ENCODE assay signal across 9 mouse cellular contexts in genomic region chr1:136570298-136570653, GRCm38 (mm10). TPM values are rescaled to one million over a fixed set of nuclear protein-coding genes. Genes with fewer than 3 reads are reported as not detected.
DNase-seq lines count a peak whose midpoint lies in the region; ATAC-seq and TF ChIP-seq lines count a peak whose summit lies in the region.
"Had no signal": no experiment of that assay in that cellular context is flagged by ENCODE, and none has a peak within 500 bp of the region (broad histone marks: within the 10 kb centered on the region; RNA-seq: fewer than 3 reads in every experiment).

No protein-coding gene starts in this region.

- 14% methylated on average over 13 of the region's 13 CpGs for WGBS in heart, postnatal 0 days
- WGBS in forebrain, embryonic 12.5 days = 13% methylated on average over 13 of the region's 13 CpGs
- WGBS in neural tube, embryonic 15.5 days = 12% methylated on average over 13 of the region's 13 CpGs

- no peak for ATAC-seq in heart, postnatal 0 days (ENCODE audit: insufficient read depth, low read depth)
- ATAC-seq in forebrain, embryonic 12.5 days (ENCODE audit: low FRiP score) = no peak
- ATAC-seq in neural tube, embryonic 15.5 days (ENCODE audit: low FRiP score) = no peak

- H3K4me2 ChIP-seq in heart, postnatal 0 days (ENCODE audit: low read depth, low read length) = peak overlapping the region; percentile 53
- H3K4me2 ChIP-seq in forebrain, embryonic 12.5 days = peak overlapping the region; percentile 39
- H3K4me2 ChIP-seq in neural tube, embryonic 15.5 days = peak overlapping the region; percentile 44

- H3K36me3 ChIP-seq in heart, postnatal 0 days (replicated peaks; ENCODE audit: control insufficient read depth, insufficient read depth, low read length) = no peaks in the 10 kb centered on the region
- H3K36me3 ChIP-seq in forebrain, embryonic 12.5 days (replicated peaks) = no peaks in the 10 kb centered on the region
- H3K36me3 ChIP-seq in neural tube, embryonic 15.5 days = no peaks in the 10 kb centered on the region

- TF ChIP-seq CTCF in heart, postnatal 0 days (IDR thresholded peaks at IDR 0.05; ENCODE audit: low read depth) = no peak

- no peak for DNase-seq in heart, postnatal 0 days (ENCODE audit: low spot score)
- DNase-seq in heart, postnatal 36 days = no peak
- DNase-seq in liver = peak; percentile 29
- no peak for DNase-seq in frontal cortex, postnatal 14 days (ENCODE audit: low spot score in 2 of 2)
- DNase-seq in spleen, postnatal 36 days (ENCODE audit: low spot score in 2 of 2) = no peak
- no peak for DNase-seq in adrenal gland, adult (ENCODE audit: inconsistent age in 2 of 2, low spot score in 1 of 2)
- DNase-seq: cerebellum, adult 9-11 months had no signal

- intact Hi-C loops in heart, postnatal 36 days (cut with DNase I) = no loop called here

- no peaks in the 10 kb centered on the region for H3K9me3 ChIP-seq in heart, postnatal 0 days (replicated peaks; ENCODE audit: control insufficient read depth, low read length)
- H3K9me3 ChIP-seq in forebrain, embryonic 12.5 days = no peaks in the 10 kb centered on the region
- no peaks in the 10 kb centered on the region for H3K9me3 ChIP-seq in neural tube, embryonic 15.5 days (replicated peaks)

- H3K4me1 ChIP-seq in heart, postnatal 0 days (ENCODE audit: control insufficient read depth, insufficient read depth) = no peaks in the 10 kb centered on the region
- H3K4me1 ChIP-seq in forebrain, embryonic 12.5 days = 0 out of 2 replicates have a peak, but pooled peaks cover 11% of the 10 kb centered on the region
- peaks cover 7% of the 10 kb centered on the region for H3K4me1 ChIP-seq in neural tube, embryonic 15.5 days

- H3K4me3 ChIP-seq in heart, postnatal 0 days (ENCODE audit: low read depth, low read length) = peak overlapping the region; percentile 21
- H3K4me3 ChIP-seq in forebrain, embryonic 12.5 days (replicated peaks) = peak overlapping the region; percentile 15; the same call in 1 of the 2 replicates
- H3K4me3 ChIP-seq in neural tube, embryonic 15.5 days (replicated peaks) = peak overlapping the region; percentile 8; the same call in 1 of the 2 replicates

- no peak overlapping the region for H3K27ac ChIP-seq in heart, postnatal 0 days (ENCODE audit: low read depth)
- H3K27ac ChIP-seq in forebrain, embryonic 12.5 days = no peak overlapping the region
- H3K27ac ChIP-seq in neural tube, embryonic 15.5 days (replicated peaks) = no peak overlapping the region

- TF ChIP-seq EP300 in heart, postnatal 0 days (IDR thresholded peaks at IDR 0.05; ENCODE audit: low read depth) = no peak

- no peaks in the 10 kb centered on the region for H3K27me3 ChIP-seq in heart, postnatal 0 days (ENCODE audit: control insufficient read depth, insufficient read depth, low read length)
- H3K27me3 ChIP-seq in forebrain, embryonic 12.5 days = peaks cover 7% of the 10 kb centered on the region; the same call in 1 of the 2 replicates
- peaks cover 9% of the 10 kb centered on the region; the same call in 1 of the 2 replicates for H3K27me3 ChIP-seq in neural tube, embryonic 15.5 days (replicated peaks)

- H3K9ac ChIP-seq in heart, postnatal 0 days (replicated peaks; ENCODE audit: low read depth, low read length) = no peak overlapping the region
- no peak overlapping the region for H3K9ac ChIP-seq in forebrain, embryonic 12.5 days
- no peak overlapping the region for H3K9ac ChIP-seq in neural tube, embryonic 15.5 days (replicated peaks)

RNA-seq across cellular contexts. Expression of gene Zfp281, which starts 54.4 kb away (rescaled TPM):
- total RNA-seq in heart, postnatal 0 days (2014; rRNA removed; ENCODE audit: low replicate concordance) = 13.7 and 16.2 TPM in 2 replicates
- polyA plus RNA-seq in heart, postnatal 0 days (2015; fragmentation: Nextera tagmentation; extraction: Ambion mirVana) = 7.4 and 8.3 TPM in 2 replicates
- 10 to 100 TPM; 10.1 to 11.4 TPM for total RNA-seq in heart, postnatal 36 days (2021)
- polyA plus RNA-seq in forebrain, embryonic 12.5 days (2016; fragmentation: Nextera tagmentation; extraction: Ambion mirVana) = 33.5 and 34.9 TPM in 2 replicates
- 17.2 and 17.6 TPM in 2 replicates for polyA plus RNA-seq in neural tube, embryonic 15.5 days (2015; fragmentation: Nextera tagmentation; extraction: Ambion mirVana)
